Comparison of ENCODE assay signal across 21 mouse cellular contexts in genomic region chr8:91632411-91632810, GRCm38 (mm10).
DNase-seq lines count a peak whose midpoint lies in the region; ATAC-seq and TF ChIP-seq lines count a peak whose summit lies in the region.
"Had no signal": no experiment of that assay in that cellular context is flagged by ENCODE, and none has a peak within 500 bp of the region (broad histone marks: within the 10 kb centered on the region; RNA-seq: fewer than 3 reads in every experiment).

No protein-coding gene starts in this region.

- no peaks in the 10 kb centered on the region; the same call in 1 of the 2 replicates for H3K36me3 ChIP-seq in heart, postnatal 0 days (replicated peaks; ENCODE audit: control insufficient read depth, insufficient read depth, low read length)
- H3K36me3 ChIP-seq in heart, embryonic 10.5 days: peaks cover 4% of the 10 kb centered on the region; the same call in 1 of the 2 replicates
- H3K36me3 ChIP-seq: neural tube, embryonic 15.5 days had no signal

- WGBS in heart, postnatal 0 days: 51% methylated on average over 8 of the region's 8 CpGs
- whole genome bisulfite sequencing in heart, embryonic 10.5 days: 73% methylated on average over 8 of the region's 8 CpGs

- H3K27ac ChIP-seq in gastrocnemius, adult 2 months: peak overlapping the region; percentile 12; the same call in 1 of the 2 replicates
- no peak overlapping the region; the same call in 1 of the 2 replicates for H3K27ac ChIP-seq in heart, postnatal 0 days (ENCODE audit: low read depth)
- no peak overlapping the region for H3K27ac ChIP-seq in heart, embryonic 10.5 days
- H3K27ac ChIP-seq: forebrain, embryonic 13.5 days; hindbrain, embryonic 10.5 days; limb, embryonic 15.5 days; midbrain, embryonic 10.5 days; neural tube, embryonic 15.5 days had no signal

- H3K4me3 ChIP-seq in gastrocnemius, adult 2 months: no peak overlapping the region
- H3K4me3 ChIP-seq in heart, postnatal 0 days (ENCODE audit: low read depth, low read length): no peak overlapping the region
- H3K4me3 ChIP-seq in heart, embryonic 10.5 days: no peak overlapping the region
- H3K4me3 ChIP-seq: forebrain, embryonic 13.5 days; hindbrain, embryonic 10.5 days; limb, embryonic 15.5 days; midbrain, embryonic 10.5 days; neural tube, embryonic 15.5 days had no signal

- TF ChIP-seq CTCF in gastrocnemius, adult 2 months (IDR thresholded peaks at IDR 0.05): no peak
- TF ChIP-seq CTCF in heart, postnatal 0 days (IDR thresholded peaks at IDR 0.05; ENCODE audit: low read depth): no peak

- no peak for TF ChIP-seq EP300 in heart, postnatal 0 days (IDR thresholded peaks at IDR 0.05; ENCODE audit: low read depth)

- no peak overlapping the region for H3K4me2 ChIP-seq in heart, postnatal 0 days (ENCODE audit: low read depth, low read length)
- H3K4me2 ChIP-seq: forebrain, embryonic 13.5 days; limb, embryonic 15.5 days; neural tube, embryonic 15.5 days had no signal

- peaks cover 34% of the 10 kb centered on the region for H3K4me1 ChIP-seq in heart, postnatal 0 days (ENCODE audit: control insufficient read depth, insufficient read depth)
- H3K4me1 ChIP-seq in heart, embryonic 10.5 days: peaks cover 17% of the 10 kb centered on the region

- ATAC-seq in heart, postnatal 0 days (ENCODE audit: insufficient read depth, low read depth): 0 out of 2 replicates have a peak, but pooled peaks have one; percentile 22
- ATAC-seq: forebrain, embryonic 13.5 days; lung, postnatal 0 days had no signal

- no peak overlapping the region for H3K9ac ChIP-seq in heart, postnatal 0 days (replicated peaks; ENCODE audit: low read depth, low read length)
- H3K9ac ChIP-seq: forebrain, embryonic 13.5 days; limb, embryonic 15.5 days; neural tube, embryonic 15.5 days had no signal

- intact Hi-C loops in gastrocnemius, adult 2 months (cut with DNase I): loop anchor here (10.0 kb wide), 1 partner anchor 248 kb away; no protein-coding TSS in a partner anchor
- intact Hi-C loops in gastrocnemius, postnatal 36 days (cut with DNase I): no loop called here

- no peaks in the 10 kb centered on the region for H3K27me3 ChIP-seq in heart, postnatal 0 days (ENCODE audit: control insufficient read depth, insufficient read depth, low read length)
- peaks cover 11% of the 10 kb centered on the region for H3K27me3 ChIP-seq in heart, embryonic 10.5 days (ENCODE audit: insufficient read depth, poor library complexity, severe bottlenecking)

- H3K9me3 ChIP-seq in heart, postnatal 0 days (replicated peaks; ENCODE audit: control insufficient read depth, low read length): no peaks in the 10 kb centered on the region
- no peaks in the 10 kb centered on the region for H3K9me3 ChIP-seq in heart, embryonic 10.5 days
- H3K9me3 ChIP-seq: forebrain, embryonic 13.5 days; hindbrain, embryonic 10.5 days; limb, embryonic 15.5 days; midbrain, embryonic 10.5 days; neural tube, embryonic 15.5 days had no signal

- no peak for DNase-seq in gastrocnemius, adult 2 months
- DNase-seq in gastrocnemius, postnatal 36 days: no peak
- no peak for DNase-seq in heart, postnatal 0 days (ENCODE audit: low spot score)
- DNase-seq in heart, embryonic 10.5 days (ENCODE audit: low spot score): no peak
- peak; percentile 66 for DNase-seq in brain, adult 2 months (ENCODE audit: low read depth, low spot score)
- DNase-seq in cerebellum, adult 9-10 months: peak; percentile 53
- DNase-seq in yolk sac, embryonic 10.5 days (ENCODE audit: low spot score): no peak
- DNase-seq in liver: no peak
- DNase-seq: adrenal gland, postnatal 14 days; kidney, adult 8-10 months; kidney, postnatal 10 days; left cerebral cortex, postnatal 4 days; right cerebral cortex, adult 18-20 months; right cerebral cortex, postnatal 4 days; thymus, postnatal 14 days had no signal

Comparison
In these comparisons a context has a peak if more than half of its experiments do, and no peak if none do; other contexts are left out.
1. DNase-seq: peak in brain, adult 2 months (single experiment) and cerebellum, adult 9-10 months (single experiment); none in gastrocnemius, adult 2 months (single experiment), gastrocnemius, postnatal 36 days (0 of 2), heart, postnatal 0 days (single experiment), heart, embryonic 10.5 days (single experiment), yolk sac, embryonic 10.5 days (single experiment) and liver (single experiment).